Mouse (Mus musculus): ENCODE measurements around the gene Fcmr. TPM values are rescaled to one million over a fixed set of nuclear protein-coding genes. Genes with fewer than 3 reads are reported as not detected.

The Fcmr gene
- polyA plus RNA-seq, 1 experiment = 25.0 TPM

- no peak for DNase-seq
- no peaks in the 10 kb centered on the region for H3K4me1 ChIP-seq (ENCODE audit: control insufficient read depth, insufficient read depth, low read length)
- H3K4me3 ChIP-seq (replicated peaks; ENCODE audit: extremely low read depth, low read depth, low read length) = no peak overlapping the region
- 62% methylated on average over 5 of the region's 5 CpGs for WGBS
- TF ChIP-seq POLR2A (IDR thresholded peaks at IDR 0.05; ENCODE audit: borderline replicate concordance, extremely low read depth, low read depth, low read length) (no peak), CTCF (IDR thresholded peaks at IDR 0.05; ENCODE audit: insufficient read depth, low read length) (no peak)
These were observed 33.0 kb upstream of the Fcmr start for GRCm38 (mm10) chr1:130832230-130833149.

GRCm38 (mm10) chr1:130835161-130835936 lies 30.1 kb upstream of the Fcmr start:
- 69% methylated on average over 6 of the region's 6 CpGs for WGBS
- DNase-seq = no peak
- no peak overlapping the region for H3K4me3 ChIP-seq (replicated peaks; ENCODE audit: extremely low read depth, low read depth, low read length)
- TF ChIP-seq CTCF (IDR thresholded peaks at IDR 0.05; ENCODE audit: insufficient read depth, low read length) (no peak), POLR2A (IDR thresholded peaks at IDR 0.05; ENCODE audit: borderline replicate concordance, extremely low read depth, low read depth, low read length) (no peak)
- peaks cover under 1% of the 10 kb centered on the region; the same call in 1 of the 2 replicates for H3K4me1 ChIP-seq (ENCODE audit: control insufficient read depth, insufficient read depth, low read length)

GRCm38 (mm10) chr1:130838288-130838687 lies 27.2 kb upstream of the Fcmr start:
- TF ChIP-seq CTCF (IDR thresholded peaks at IDR 0.05; ENCODE audit: insufficient read depth, low read length) (no peak), POLR2A (IDR thresholded peaks at IDR 0.05; ENCODE audit: borderline replicate concordance, extremely low read depth, low read depth, low read length) (no peak)
- H3K4me1 ChIP-seq (ENCODE audit: control insufficient read depth, insufficient read depth, low read length) = peaks cover 2% of the 10 kb centered on the region; the same call in 1 of the 2 replicates
- WGBS = 33% methylated on average over 6 of the region's 6 CpGs
- no peak for DNase-seq
- no peak overlapping the region for H3K4me3 ChIP-seq (replicated peaks; ENCODE audit: extremely low read depth, low read depth, low read length)

- 52% methylated on average over 8 of the region's 8 CpGs for WGBS
- no peak for DNase-seq
- Histone ChIP-seq H3K4me1 (ENCODE audit: control insufficient read depth, insufficient read depth, low read length) (peaks cover 2% of the 10 kb centered on the region; the same call in 1 of the 2 replicates), H3K4me3 (replicated peaks; ENCODE audit: extremely low read depth, low read depth, low read length) (no peak overlapping the region)
- no peak for TF ChIP-seq CTCF (IDR thresholded peaks at IDR 0.05; ENCODE audit: insufficient read depth, low read length)
- TF ChIP-seq POLR2A (IDR thresholded peaks at IDR 0.05; ENCODE audit: borderline replicate concordance, extremely low read depth, low read depth, low read length) = no peak
These were observed 24.7 kb upstream of the Fcmr start for GRCm38 (mm10) chr1:130840599-130841379.

GRCm38 (mm10) chr1:130841621-130842020 lies 23.8 kb upstream of the Fcmr start:
- DNase-seq = no peak
- H3K4me1 ChIP-seq (ENCODE audit: control insufficient read depth, insufficient read depth, low read length) = peaks cover 2% of the 10 kb centered on the region; the same call in 1 of the 2 replicates
- 88% methylated on average over 7 of the region's 7 CpGs for WGBS
- H3K4me3 ChIP-seq (replicated peaks; ENCODE audit: extremely low read depth, low read depth, low read length) = no peak overlapping the region
- TF ChIP-seq CTCF (IDR thresholded peaks at IDR 0.05; ENCODE audit: insufficient read depth, low read length) (no peak), POLR2A (IDR thresholded peaks at IDR 0.05; ENCODE audit: borderline replicate concordance, extremely low read depth, low read depth, low read length) (no peak)

GRCm38 (mm10) chr1:130844516-130844915 lies 21.0 kb upstream of the Fcmr start:
- no peak overlapping the region for H3K4me3 ChIP-seq (replicated peaks; ENCODE audit: extremely low read depth, low read depth, low read length)
- no peak for DNase-seq
- TF ChIP-seq POLR2A (IDR thresholded peaks at IDR 0.05; ENCODE audit: borderline replicate concordance, extremely low read depth, low read depth, low read length) (no peak), CTCF (IDR thresholded peaks at IDR 0.05; ENCODE audit: insufficient read depth, low read length) (no peak)
- 86% methylated on average over 7 of the region's 7 CpGs for WGBS
- peaks cover 2% of the 10 kb centered on the region; the same call in 1 of the 2 replicates for H3K4me1 ChIP-seq (ENCODE audit: control insufficient read depth, insufficient read depth, low read length)

- TF ChIP-seq CTCF (IDR thresholded peaks at IDR 0.05; ENCODE audit: insufficient read depth, low read length) = no peak
- no peak for TF ChIP-seq POLR2A (IDR thresholded peaks at IDR 0.05; ENCODE audit: borderline replicate concordance, extremely low read depth, low read depth, low read length)
- H3K4me1 ChIP-seq (ENCODE audit: control insufficient read depth, insufficient read depth, low read length) = no peaks in the 10 kb centered on the region
- DNase-seq = no peak
- no peak overlapping the region for H3K4me3 ChIP-seq (replicated peaks; ENCODE audit: extremely low read depth, low read depth, low read length)
- WGBS = 87% methylated on average over 10 of the region's 10 CpGs
These were observed 15.8 kb upstream of the Fcmr start for GRCm38 (mm10) chr1:130849530-130850214.

GRCm38 (mm10) chr1:130850405-130850804 lies 15.1 kb upstream of the Fcmr start:
- H3K4me1 ChIP-seq (ENCODE audit: control insufficient read depth, insufficient read depth, low read length) = no peaks in the 10 kb centered on the region
- 73% methylated on average over 5 of the region's 5 CpGs for WGBS
- H3K4me3 ChIP-seq (replicated peaks; ENCODE audit: extremely low read depth, low read depth, low read length) = no peak overlapping the region
- TF ChIP-seq CTCF (IDR thresholded peaks at IDR 0.05; ENCODE audit: insufficient read depth, low read length) (no peak), POLR2A (IDR thresholded peaks at IDR 0.05; ENCODE audit: borderline replicate concordance, extremely low read depth, low read depth, low read length) (no peak)
- DNase-seq = no peak

Measured in lung, adult 2 months (tissue).